Mouse (Mus musculus) embryonic facial prominence, embryonic 13.5 days (tissue): ENCODE data around the gene Psme2. TPM values are rescaled to one million over a fixed set of nuclear protein-coding genes. Genes with fewer than 3 reads are reported as not detected.
A peak's percentile ranks its signal among the peaks of the same experiment; 100 is the strongest.

Experiments used
- ATAC-seq: fragments of 200-750 bp; cut with Nextera tagmentation; 2 replicates; pipeline ENCODE4 v1.8.0; 2017; ENCODE audit warnings: low read depth; ENCODE audit not compliant: insufficient number of reproducible peaks, insufficient read depth, low FRiP score, low TSS enrichment
- H3K27ac ChIP-seq: fragments of 300-500 bp; sonication (generic); 2 replicates; pipeline ENCODE4 v1.5.1; 2015; ENCODE audit warnings: moderate library complexity, mild to moderate bottlenecking, inconsistent platforms
- H3K27me3 ChIP-seq: fragments of 300-500 bp; sonication (generic); 2 replicates; pipeline ENCODE4 v1.6.1; 2015; ENCODE audit warnings: mild to moderate bottlenecking, inconsistent platforms
- H3K36me3 ChIP-seq: fragments of 300-500 bp; sonication (generic); 2 replicates; pipeline ENCODE4 v1.6.1; 2015; ENCODE audit warnings: mild to moderate bottlenecking, inconsistent platforms
- H3K4me1 ChIP-seq: fragments of 300-500 bp; sonication (generic); 2 replicates; pipeline ENCODE4 v1.6.1; 2015; ENCODE audit warnings: inconsistent platforms
- H3K4me2 ChIP-seq: fragments of 300-500 bp; sonication (generic); 2 replicates; pipeline ENCODE4 v1.6.1; 2015; ENCODE audit warnings: moderate library complexity, mild to moderate bottlenecking, inconsistent platforms
- H3K4me3 ChIP-seq: fragments of 300-500 bp; sonication (generic); 2 replicates; pipeline ENCODE4 v1.5.1; 2015; ENCODE audit warnings: mild to moderate bottlenecking, inconsistent platforms
- H3K9ac ChIP-seq: fragments of 300-500 bp; sonication (generic); 2 replicates; pipeline ENCODE4 v1.6.1; 2015; ENCODE audit warnings: mild to moderate bottlenecking, inconsistent platforms
- H3K9me3 ChIP-seq: fragments of 300-500 bp; sonication (generic); 2 replicates; pipeline ENCODE4 v1.6.1; 2016; ENCODE audit warnings: inconsistent platforms
- WGBS: fragments of 180-500 bp; shearing (Covaris S2); methylation state at CpG from one replicate; pipeline ENCODE4 v1.1.7; 2015; ENCODE audit warnings: mixed read lengths; 5-methylcytosine and 5-hydroxymethylcytosine counted together
- polyA plus RNA-seq: library from polyadenylated mRNA; unstranded; fragments of >200 nt; fragmentation: Nextera tagmentation; extraction: Ambion mirVana; gene quantifications from 2 replicates; pipeline ENCODE4 v1.2.1, GENCODE M21; 2015

The Psme2 gene
- polyA plus RNA-seq, 1 experiment from 2014 or later, result 267 TPM

- H3K4me1 ChIP-seq, result peaks cover 6% of the 10 kb centered on the region; the same call in 1 of the 2 replicates
- H3K27me3 ChIP-seq, result no peaks in the 10 kb centered on the region
- H3K36me3 ChIP-seq, result peaks cover 3% of the 10 kb centered on the region; the same call in 1 of the 2 replicates
- no peak overlapping the region for H3K9ac ChIP-seq
- no peaks in the 10 kb centered on the region for H3K9me3 ChIP-seq
- no peak overlapping the region for H3K4me3 ChIP-seq
- H3K27ac ChIP-seq, result no peak overlapping the region
- 77% methylated on average over 7 of the region's 7 CpGs for WGBS
- no peak overlapping the region for H3K4me2 ChIP-seq
- no peak for ATAC-seq
Measured at GRCm38 (mm10) chr14:55614565-55615178, 23.8 kb upstream of the Psme2 start.

DNA sequence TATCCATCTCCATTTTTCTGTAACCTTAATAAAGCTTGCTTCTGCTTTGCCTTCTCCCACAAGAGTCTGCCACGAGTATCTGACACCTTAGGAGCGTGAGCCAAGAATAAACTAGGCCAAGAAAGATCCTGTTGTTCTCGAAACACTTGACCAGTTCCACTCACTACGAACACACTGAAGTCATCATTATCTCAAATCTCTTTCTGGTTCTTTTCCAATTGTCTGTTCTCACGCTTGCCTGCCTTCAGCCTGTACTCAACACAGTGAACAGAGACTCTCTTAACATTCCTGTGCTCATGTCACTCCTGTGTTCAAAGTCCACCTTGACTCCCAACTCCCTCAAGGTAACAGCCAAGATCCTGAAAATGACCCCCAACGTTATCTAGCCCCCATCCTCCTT, 22.4 kb upstream of the Psme2 start:
- Histone ChIP-seq H3K27me3 (no peaks in the 10 kb centered on the region), H3K9ac (no peak overlapping the region), H3K9me3 (no peaks in the 10 kb centered on the region), H3K27ac (no peak overlapping the region), H3K4me1 (peaks cover under 1% of the 10 kb centered on the region; the same call in 1 of the 2 replicates), H3K36me3 (peaks cover 16% of the 10 kb centered on the region), H3K4me2 (no peak overlapping the region), H3K4me3 (no peak overlapping the region)
- 69% methylated on average over 6 of the region's 6 CpGs for WGBS
- no peak for ATAC-seq

DNA sequence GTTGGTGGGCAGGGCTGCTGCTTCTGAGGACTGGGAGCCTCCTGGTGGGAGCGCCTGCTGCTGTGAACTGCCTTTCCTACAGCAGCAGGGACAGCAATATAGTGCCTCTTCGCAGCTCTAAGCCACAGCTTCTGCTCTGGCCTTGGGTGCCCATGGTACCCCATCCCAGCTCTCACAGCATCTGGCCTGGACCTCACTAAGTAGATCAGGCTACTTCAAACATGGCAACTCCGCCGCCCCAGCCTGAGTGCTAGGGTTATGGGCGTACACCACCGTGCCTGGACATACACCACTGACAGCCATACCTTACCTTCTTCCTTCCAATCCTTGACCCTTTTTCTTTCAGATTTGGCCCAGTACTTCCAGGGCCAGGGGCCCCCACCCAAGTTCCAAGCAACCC, 17.4 kb upstream of the Psme2 start:
- Histone ChIP-seq H3K27me3 (no peaks in the 10 kb centered on the region), H3K9ac (0 out of 2 replicates have a peak overlapping the region, but pooled peaks have one; percentile 12), H3K4me3 (no peak overlapping the region), H3K27ac (no peak overlapping the region), H3K9me3 (no peaks in the 10 kb centered on the region), H3K4me1 (peaks cover 12% of the 10 kb centered on the region), H3K4me2 (no peak overlapping the region), H3K36me3 (peaks cover 45% of the 10 kb centered on the region)
- ATAC-seq, result no peak
- WGBS, result 97% methylated on average over 6 of the region's 6 CpGs

DNA sequence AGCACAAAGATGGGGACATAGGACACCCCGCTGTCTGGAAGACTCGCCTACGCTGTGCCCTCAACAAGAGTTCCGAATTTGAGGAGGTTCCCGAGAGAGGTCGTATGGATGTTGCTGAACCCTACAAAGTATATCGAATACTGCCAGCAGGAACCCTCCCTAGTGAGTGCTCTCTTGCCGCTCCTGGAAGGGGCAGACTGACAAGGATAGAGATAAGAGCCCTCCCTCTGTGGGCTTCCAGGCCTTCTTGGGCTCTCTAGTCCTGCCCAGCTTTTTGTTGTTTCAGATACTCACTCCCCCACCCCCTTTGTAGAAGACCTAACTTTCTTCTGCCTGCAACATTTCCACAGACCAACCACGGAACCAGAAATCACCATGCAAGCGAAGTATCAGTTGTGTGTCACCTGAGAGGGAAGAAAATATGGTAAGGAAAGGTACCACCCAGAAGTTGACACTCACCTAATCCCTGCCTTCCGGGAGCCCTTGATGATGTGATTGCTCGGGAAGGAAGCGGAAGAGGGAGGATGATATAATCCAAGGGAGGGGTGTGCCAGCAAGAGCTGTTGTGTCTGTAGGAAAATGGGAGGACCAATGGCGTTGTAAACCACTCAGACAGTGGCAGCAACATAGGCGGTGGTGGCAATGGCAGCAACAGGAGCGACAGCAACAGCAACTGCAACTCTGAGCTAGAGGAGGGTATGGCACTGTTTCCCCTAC, 15.0 kb upstream of the Psme2 start:
- H3K9me3 ChIP-seq, result no peaks in the 10 kb centered on the region
- no peak for ATAC-seq
- no peak overlapping the region for H3K4me2 ChIP-seq
- H3K36me3 ChIP-seq, result peaks cover 69% of the 10 kb centered on the region
- no peaks in the 10 kb centered on the region for H3K27me3 ChIP-seq
- H3K27ac ChIP-seq, result no peak overlapping the region
- H3K4me3 ChIP-seq, result no peak overlapping the region
- WGBS, result 89% methylated on average over 16 of the region's 16 CpGs
- H3K9ac ChIP-seq, result no peak overlapping the region
- H3K4me1 ChIP-seq, result peaks cover 15% of the 10 kb centered on the region

DNA sequence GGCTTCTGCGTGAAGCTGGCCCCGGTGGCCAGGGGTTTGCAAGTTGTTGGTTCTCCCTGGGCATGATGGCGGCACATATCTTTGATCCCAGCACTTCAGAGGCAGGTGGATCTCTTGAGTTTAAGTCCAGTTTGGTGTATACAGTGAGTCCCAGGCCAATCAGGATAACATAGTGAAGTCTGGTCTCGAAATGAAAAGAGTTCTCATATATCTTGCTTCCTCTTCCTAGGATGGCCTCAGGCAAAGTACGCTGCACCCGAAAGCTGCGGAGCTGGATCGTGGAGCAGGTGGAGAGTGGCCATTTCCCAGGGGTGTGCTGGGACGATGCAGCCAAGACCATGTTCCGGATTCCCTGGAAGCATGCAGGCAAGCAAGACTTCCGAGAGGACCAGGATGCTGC, 13.9 kb upstream of the Psme2 start:
- no peak overlapping the region for H3K4me3 ChIP-seq
- peaks cover 15% of the 10 kb centered on the region for H3K4me1 ChIP-seq
- H3K9ac ChIP-seq, result no peak overlapping the region
- no peaks in the 10 kb centered on the region for H3K9me3 ChIP-seq
- peak overlapping the region; percentile 62 for H3K4me2 ChIP-seq
- WGBS, result 78% methylated on average over 11 of the region's 11 CpGs
- peak overlapping the region; percentile 72; the same call in 1 of the 2 replicates for H3K27ac ChIP-seq
- no peaks in the 10 kb centered on the region for H3K27me3 ChIP-seq
- ATAC-seq, result no peak
- peaks cover 78% of the 10 kb centered on the region for H3K36me3 ChIP-seq

DNA sequence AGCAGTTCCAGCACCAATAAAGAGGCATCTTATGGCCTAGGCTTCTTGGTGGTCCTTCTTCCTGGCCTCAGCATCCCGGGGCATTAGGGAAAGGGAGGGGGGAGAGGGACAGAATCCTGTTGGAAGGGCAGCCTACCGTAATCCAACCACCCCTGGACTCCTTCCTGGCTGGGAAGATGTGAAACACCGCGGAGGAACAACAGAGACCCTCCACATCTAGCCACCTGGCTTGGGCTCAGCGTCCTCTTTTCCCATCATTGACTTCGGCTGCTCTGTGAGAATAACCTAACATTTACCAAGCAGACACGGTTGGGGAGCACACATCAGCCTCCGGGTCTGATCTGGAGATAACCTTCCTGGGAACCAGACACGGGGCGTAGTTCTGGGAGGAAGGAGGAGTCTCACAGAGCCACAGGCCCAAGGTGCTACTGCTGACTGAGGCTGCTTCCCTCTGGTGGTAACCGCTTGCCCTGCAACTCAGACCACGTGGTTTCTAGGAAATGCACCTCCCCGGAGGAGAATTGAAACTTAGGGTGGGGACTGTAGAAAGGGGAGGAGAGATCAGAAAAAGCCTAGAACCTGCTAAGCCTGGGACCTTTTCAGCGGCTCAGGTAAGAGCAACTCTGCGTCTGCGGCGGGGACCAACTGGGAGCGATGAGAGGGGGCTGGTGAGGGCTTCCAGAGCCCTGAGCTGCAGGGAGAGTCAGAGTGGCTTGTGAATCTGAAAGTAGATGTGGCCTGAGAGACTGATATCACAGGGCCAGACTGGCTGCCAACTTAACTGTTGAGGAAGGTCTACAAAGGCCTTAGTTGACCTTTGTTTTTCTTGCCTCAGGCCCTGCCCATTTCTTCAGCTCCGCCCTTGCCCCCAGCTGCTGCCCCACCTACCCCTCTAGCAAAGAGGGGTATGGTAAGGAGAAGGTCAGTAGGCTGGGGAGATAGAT, 13.0 kb upstream of the Psme2 start:
- ATAC-seq, result peak; percentile 83
- 16% methylated on average over 19 of the region's 19 CpGs for WGBS
- peaks cover 78% of the 10 kb centered on the region for H3K36me3 ChIP-seq

GRCm38 (mm10) chr14:55603271-55603632, 12.3 kb upstream of the Psme2 start, which contains the start of gene Irf9:
TSS of gene Irf9 (plus strand) at chr14:55603571.
- Histone ChIP-seq H3K4me3 (peak within 1 kb of the TSS; percentile 44), H3K9ac (peak within 1 kb of the TSS; percentile 70), H3K27me3 (no peaks in the 10 kb centered on the region), H3K27ac (peak within 1 kb of the TSS; percentile 72), H3K9me3 (no peaks in the 10 kb centered on the region), H3K4me2 (peak within 1 kb of the TSS; percentile 62), H3K4me1 (peaks cover 15% of the 10 kb centered on the region), H3K36me3 (peaks cover 78% of the 10 kb centered on the region)
- no peak for ATAC-seq
- 83% methylated on average over 7 of the region's 7 CpGs for WGBS

More for the DNA sequence above, 13.0 kb upstream of the Psme2 start:
- Histone ChIP-seq H3K4me2 (peak overlapping the region; percentile 62), H3K27ac (peak overlapping the region; percentile 72), H3K9ac (peak overlapping the region; percentile 70), H3K9me3 (no peaks in the 10 kb centered on the region), H3K27me3 (no peaks in the 10 kb centered on the region), H3K4me1 (peaks cover 15% of the 10 kb centered on the region), H3K4me3 (peak overlapping the region; percentile 44)

GRCm38 (mm10) chr14:55598521-55599390, 7.8 kb upstream of the Psme2 start:
- Histone ChIP-seq H3K4me3 (no peak overlapping the region), H3K27me3 (no peaks in the 10 kb centered on the region), H3K9ac (0 out of 2 replicates have a peak overlapping the region, but pooled peaks have one; percentile 3), H3K4me1 (peaks cover 7% of the 10 kb centered on the region), H3K4me2 (no peak overlapping the region), H3K36me3 (peaks cover 89% of the 10 kb centered on the region), H3K27ac (no peak overlapping the region), H3K9me3 (no peaks in the 10 kb centered on the region)
- no peak for ATAC-seq
- WGBS, result 95% methylated on average over 21 of the region's 21 CpGs

DNA sequence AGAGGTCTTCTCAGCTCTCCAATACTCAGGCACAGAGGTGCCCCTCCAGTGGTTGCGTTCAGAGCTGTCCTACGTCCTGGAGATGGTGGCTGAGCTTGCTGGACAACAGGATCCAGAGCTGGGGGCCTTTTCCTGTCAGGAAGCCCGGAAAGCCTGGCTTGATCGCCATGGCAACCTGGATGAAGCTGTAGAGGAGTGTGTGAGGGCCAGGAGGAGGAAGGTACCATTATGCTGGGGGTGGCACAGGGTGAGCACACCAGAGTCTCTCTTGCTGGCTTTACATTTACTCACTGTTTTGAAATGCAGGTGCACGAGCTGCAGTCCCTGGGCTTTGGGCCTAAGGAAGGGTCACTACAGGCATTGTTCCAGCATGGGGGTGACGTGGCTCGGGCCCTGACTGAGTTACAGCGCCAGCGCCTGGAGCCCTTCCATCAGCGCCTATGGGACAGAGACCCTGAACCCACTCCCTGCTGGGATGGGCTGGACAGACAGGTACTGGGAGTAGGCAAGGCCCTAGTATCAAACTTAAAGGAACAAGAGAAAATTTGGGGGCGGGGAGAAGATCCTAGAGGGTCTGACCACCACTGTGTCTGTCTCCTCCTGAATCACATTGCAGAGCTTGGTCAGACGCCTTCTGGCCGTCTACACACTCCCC, 5.2 kb upstream of the Psme2 start:
- no peak for ATAC-seq
- no peaks in the 10 kb centered on the region for H3K9me3 ChIP-seq
- no peak overlapping the region for H3K4me2 ChIP-seq
- no peak overlapping the region for H3K27ac ChIP-seq
- H3K36me3 ChIP-seq, result peaks cover 66% of the 10 kb centered on the region
- H3K9ac ChIP-seq, result 0 out of 2 replicates have a peak overlapping the region, but pooled peaks have one; percentile 17
- no peak overlapping the region for H3K4me3 ChIP-seq
- WGBS, result 82% methylated on average over 13 of the region's 13 CpGs
- peaks cover 16% of the 10 kb centered on the region for H3K4me1 ChIP-seq
- H3K27me3 ChIP-seq, result no peaks in the 10 kb centered on the region

DNA sequence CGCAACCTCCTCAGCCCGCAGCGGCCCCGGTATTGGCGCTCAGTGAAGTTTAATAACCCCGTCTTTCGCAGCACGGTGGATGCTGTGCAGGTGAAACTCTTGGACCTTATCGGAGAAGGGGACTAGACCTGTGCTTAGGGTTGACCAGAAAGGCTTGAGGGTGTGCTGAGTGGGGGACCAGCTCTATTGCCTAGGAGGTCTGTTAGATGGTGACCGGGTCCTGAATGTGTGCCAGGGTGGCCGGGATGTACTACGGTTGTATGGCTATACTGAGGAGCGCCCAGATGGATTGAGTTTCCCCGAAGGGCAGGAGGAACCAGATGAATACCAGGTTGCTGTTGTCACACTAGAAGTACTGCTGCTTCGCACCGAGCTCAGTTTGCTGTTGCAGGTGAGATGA, 1.3 kb upstream of the Psme2 start:
- peak overlapping the region; percentile 92 for H3K9ac ChIP-seq
- ATAC-seq, result no peak
- H3K4me1 ChIP-seq, result peaks cover 28% of the 10 kb centered on the region
- H3K9me3 ChIP-seq, result no peaks in the 10 kb centered on the region
- H3K4me3 ChIP-seq, result peak overlapping the region; percentile 92
- peak overlapping the region; percentile 97 for H3K4me2 ChIP-seq
- H3K27me3 ChIP-seq, result no peaks in the 10 kb centered on the region
- H3K36me3 ChIP-seq, result peaks cover 57% of the 10 kb centered on the region
- peak overlapping the region; percentile 96; the same call in 1 of the 2 replicates for H3K27ac ChIP-seq
- 3% methylated on average over 16 of the region's 16 CpGs for WGBS
